Mouse (Mus musculus) thymus, postnatal 25 days (tissue): ENCODE data around the gene Dmrtb1.
A peak's percentile ranks its signal among the peaks of the same experiment; 100 is the strongest.

ENCODE experiments used
- DNase-seq: peaks from one replicate; pipeline ENCODE4 v3.0.0; 2022

The Dmrtb1 gene

DNA sequence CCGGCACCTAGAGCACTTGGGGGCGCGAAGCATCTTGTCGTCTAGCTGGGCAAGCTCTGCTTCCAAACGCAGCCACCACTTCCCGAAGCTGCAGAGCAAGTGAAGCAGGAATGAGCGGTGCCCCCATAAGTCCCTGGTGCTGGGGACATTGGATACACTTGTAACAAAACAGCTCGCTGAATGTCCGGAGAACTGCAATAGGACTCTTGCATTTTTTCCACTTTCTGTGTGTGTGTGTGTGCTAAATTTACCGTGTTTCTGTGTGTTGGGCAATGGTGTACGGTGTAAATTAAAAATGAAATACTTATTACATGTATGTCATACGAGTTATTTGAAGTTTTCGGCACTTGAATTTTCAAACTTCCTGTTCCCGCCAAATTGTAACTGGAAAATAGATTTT, at the start of gene Dmrtb1:
TSS of gene Dmrtb1 (minus strand) at position 101 of the 400 bp plus-strand sequence.
- no peak for DNase-seq

DNA sequence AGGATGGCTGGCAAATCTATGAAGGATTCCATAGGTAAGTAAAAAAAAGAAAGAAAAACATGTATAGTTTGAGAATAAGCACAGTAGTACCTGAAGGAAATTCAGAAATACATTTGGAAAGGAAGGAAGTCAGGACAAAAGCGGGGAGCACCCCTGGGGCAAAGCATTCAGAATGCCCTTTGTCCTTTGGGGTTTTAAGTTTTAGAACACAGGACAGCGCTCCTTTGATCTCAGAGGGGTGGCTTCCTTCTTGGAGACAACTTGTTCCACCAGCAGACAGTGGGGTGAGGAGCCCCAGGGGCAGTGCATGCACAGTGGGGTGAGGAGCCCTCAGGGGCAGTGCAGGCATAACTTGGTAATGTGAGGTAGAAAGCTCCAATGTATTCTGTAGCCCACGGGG, 49.6 kb upstream of the Dmrtb1 start:
- DNase-seq = no peak

DNA sequence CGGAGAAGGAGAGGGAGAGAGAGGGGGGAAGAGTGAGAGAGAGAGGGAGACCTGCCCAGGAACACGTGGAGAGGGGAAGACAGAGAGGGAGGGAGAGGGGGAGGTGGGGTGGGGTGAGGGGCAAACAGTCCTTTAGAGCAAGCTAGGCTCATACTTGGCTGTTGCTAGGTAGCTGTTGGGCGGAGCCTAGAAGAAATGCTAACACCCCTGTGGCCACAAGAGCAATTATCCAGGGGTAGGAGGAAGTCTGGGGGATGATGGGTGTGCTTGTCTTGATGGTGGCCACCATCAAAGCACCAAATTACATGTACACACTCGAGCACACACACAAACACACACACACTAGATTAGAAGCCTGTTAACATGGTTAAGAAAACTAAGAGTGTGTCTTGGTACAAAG, 48.6 kb upstream of the Dmrtb1 start:
- no peak for DNase-seq

DNA sequence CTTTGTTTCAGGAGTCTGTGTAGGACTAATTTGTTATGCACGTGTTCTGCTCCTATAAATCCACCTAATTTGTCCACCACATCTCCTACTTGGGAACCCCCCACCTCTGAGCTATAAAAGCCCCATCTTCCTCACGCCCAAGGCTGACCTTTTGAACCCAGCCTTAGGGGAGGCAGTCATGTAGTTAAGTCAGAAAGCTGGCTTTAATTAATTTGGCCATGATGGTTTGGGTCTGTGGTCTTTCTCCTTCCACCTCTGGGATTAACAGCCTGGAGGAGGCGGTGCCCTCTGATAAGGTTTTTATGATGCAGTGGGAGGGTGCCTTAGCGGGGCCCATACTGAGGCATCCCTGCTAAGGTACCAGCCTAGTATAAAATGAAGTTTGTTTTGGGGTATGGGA, 48.2 kb upstream of the Dmrtb1 start:
- DNase-seq = no peak

DNA sequence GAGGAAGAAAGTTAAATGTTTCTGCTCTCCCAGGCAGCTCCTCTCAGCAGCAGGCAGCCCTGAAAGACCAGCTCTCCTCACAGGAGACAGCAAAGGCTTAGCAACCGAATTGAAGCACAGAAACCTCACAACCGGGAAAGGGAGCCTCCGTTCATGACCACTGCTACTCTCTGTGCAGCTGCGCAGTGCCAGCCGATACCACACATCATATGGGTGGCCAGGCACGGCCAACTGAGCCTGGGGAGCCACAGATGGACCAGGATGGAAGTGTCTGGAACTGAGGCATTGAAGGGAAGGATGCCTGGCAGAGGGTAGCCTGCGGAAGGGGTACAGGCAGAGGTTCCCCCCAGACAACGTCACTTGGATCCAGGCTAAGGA, 47.0 kb upstream of the Dmrtb1 start:
- no peak for DNase-seq

DNA sequence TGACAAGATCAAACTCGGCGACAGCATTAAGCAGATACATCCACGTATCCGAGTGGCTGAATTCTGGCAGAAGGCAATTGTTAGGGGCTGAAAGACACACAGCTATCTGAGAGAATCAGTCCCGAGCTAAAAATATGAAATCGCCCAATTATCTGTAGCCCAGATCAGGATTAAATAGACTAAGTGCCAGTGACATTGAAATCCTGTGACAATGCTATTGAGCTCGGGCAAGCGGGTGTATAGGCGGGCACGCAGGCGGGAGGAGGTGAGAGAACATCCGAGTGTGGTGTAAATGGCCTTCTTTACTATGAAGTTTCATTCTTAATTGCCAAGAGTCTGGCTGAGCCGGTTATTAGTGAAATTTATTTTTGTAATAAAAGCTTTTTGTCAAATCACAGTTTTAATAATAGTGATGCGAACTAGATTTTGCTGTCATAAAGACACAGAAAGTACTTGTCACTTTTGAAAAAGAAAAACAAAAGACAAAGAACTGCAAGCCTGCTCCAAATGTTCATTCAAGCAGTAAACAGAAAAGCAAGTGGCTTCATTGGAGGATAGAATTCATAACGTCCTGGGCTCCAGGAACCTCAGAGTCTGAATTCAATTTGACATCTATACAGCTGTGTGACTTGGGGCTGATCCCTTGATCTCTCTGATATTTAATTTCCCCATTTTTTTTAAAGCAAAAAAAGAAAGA, 46.5 kb upstream of the Dmrtb1 start:
- no peak for DNase-seq

DNA sequence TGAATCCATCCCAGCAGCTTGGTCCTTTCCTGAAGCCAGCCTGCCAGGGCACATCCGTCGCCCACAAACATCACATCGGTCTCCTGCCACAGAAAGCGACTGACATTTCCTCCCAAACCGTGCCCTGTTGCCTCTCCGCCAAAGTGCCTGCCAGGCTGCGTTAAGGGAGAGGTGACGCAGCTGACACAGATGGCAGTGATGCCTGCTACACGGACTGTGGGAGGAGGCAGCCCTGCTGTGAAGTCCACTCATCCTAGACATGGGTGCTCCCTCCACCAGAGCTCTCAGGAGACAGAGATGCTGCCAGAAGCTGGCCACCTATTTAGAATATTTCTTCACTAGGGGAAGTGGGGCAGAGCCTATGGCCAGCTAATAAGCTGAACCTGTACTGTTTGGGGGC, 41.4 kb upstream of the Dmrtb1 start:
- DNase-seq = no peak

DNA sequence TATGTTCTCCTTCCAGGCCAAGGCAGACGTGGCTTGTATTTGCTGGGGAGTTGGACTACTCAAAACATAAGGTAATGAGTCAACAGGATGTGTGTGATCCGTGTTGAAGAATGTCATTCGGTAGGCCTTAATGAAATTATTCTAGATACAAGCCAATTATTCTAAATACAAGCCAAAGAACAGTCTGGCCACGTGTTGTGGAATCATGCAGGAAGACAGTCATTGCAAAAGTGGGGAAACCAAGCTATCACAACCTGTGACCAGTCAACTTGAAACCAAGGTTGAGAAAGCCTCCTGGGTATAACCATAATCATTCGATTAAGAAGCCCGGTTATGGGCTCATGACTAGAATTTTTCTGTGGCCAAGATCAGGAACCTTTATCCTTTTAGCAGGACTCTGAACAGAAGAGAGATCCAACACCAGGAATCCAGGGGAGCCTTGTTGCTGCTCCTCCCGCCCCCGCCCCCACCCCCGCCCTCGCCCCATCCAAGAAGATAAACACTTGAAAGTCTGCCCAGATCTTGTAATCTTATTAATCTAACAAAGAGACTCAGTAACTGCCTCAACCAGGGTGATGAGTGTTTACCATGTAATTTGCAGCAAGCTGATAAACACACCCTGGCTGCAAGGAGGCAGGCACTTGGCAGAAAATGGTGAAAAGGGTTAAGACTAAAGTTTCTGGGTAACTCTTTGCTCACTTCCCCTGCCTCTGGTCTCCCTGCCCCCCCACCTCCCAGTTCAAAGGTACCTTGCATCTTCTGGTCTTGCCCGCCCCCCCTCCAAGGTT, 36.2 kb upstream of the Dmrtb1 start:
- no peak for DNase-seq

DNA sequence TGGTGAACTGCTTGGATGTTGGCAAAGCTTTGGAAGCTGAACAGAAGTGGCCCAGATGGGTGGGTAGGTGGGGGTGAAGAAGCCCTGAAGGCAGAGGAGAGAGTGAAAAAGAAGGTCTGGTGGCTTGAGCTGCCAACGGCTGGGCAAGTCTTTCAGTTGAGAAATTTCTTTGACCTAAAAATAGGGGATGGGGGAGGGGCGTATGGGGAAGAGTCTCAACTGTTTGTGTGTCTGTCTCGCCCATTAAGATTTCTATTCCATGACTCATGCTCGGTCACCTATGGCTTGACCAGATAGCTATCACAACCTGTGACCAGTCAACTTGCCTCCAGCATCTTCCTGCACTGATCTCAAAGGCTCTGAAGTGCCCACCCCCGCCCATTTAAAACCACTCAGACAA, 35.1 kb upstream of the Dmrtb1 start:
- DNase-seq = no peak

DNA sequence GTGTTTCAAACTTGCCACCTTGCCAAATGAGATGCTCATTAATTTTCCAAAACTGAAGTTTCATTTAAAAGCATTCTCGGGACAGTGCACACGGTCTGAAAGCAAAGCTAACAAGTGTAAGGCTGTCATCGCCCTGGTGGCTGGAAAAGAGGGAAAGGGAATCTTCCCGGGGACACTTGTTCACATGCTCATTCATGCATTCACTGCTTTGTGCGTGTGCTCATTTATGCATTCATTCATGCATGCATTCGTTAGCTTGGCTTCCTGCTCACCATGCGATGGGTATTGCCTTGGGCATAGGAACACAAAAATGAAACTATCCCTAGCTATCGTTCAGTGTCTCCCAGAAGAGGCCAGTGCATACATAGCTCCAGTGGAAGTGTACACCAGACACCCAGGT, 34.7 kb upstream of the Dmrtb1 start:
- no peak for DNase-seq

DNA sequence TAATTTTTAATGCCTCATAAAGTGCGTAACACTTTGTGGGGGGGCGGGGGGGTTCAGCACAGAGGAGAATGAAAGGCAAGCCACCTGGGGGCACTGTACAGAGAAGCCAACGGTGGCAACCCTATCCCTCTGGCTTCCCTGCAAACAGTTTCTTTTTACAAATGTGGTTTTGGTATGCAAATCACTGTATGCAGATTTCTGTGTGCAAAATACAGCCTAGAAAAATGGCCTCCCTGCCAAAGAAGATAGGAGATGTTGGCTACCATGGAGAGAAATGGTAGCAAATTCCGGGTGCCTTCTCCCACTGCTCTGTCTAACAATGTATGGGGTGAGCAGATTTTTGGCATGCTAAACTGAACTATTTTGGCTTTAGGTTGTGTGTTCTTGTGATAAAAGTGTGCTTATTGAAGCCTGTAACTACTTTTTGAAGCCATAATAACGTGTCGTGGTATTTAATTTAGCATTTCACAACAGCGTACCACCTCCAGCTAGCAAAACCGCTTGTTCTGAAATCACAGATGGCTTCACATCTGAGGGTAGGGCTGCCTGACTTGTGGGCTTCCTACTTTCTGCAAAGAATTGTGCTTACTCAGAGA, 33.8 kb upstream of the Dmrtb1 start:
- DNase-seq = no peak

DNA sequence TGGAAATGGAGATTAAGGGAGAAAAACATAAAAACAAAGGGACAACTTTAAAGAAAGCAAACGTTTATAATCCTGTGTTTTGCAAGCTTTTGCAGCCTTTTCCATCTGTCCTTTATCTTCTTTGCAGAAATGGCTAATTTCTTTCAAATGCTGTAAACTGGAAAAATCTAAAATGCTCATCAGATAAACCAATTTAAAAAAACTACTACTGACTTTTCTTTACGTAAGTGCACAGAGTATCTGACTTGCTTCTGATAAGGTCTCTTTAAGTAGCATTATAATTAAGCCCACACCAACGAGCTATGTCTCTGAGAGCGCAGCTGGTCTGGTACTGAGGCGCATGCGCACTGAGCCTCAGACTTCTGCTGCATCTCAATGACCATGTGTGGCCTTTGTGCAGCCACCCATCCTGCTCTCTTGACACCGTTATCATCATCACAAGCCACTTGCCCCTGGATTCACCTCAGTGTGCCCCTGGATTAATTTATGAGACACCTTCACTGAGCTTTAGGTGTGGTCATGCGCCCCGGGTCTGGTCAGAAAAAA, 32.8 kb upstream of the Dmrtb1 start:
- DNase-seq = no peak

DNA sequence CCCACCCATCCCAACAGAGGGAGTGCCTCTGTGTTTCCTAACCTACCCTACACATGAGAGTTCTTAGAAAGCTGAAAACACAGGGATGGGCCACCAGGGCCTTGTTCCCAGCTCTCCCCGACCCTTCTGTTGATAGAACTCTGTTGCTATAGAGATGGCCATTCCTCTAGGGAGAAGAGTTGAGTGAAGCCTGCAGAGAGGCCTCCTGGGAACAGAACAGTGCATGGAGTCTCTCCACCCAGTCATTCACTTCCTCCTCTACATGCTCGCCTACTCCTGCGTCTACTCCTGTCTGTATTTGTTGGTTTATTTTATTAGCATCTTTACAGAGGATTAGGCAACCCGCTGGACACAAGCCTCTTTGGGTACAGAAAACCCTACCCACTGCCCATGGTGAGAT, 22.9 kb upstream of the Dmrtb1 start:
- DNase-seq = no peak

DNA sequence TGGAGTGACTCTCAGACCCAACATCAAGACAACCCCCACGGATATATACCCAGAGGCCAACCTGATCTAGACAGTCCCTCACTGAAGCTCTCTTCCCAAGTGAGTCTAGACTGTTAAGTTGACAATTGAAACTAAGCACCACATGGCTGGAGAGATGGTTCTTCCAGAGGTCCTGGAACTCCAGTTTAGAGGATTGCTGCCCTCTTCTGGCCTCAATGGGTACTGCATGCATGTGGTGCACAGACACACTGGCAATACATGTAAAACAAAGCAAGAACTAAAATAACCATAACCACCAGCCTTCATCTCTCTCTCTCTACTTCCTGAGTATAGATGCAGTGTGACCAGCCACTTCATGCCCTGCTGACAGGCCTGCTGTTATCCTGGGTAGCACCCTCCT, 20.2 kb upstream of the Dmrtb1 start:
- DNase-seq = peak; percentile 21

DNA sequence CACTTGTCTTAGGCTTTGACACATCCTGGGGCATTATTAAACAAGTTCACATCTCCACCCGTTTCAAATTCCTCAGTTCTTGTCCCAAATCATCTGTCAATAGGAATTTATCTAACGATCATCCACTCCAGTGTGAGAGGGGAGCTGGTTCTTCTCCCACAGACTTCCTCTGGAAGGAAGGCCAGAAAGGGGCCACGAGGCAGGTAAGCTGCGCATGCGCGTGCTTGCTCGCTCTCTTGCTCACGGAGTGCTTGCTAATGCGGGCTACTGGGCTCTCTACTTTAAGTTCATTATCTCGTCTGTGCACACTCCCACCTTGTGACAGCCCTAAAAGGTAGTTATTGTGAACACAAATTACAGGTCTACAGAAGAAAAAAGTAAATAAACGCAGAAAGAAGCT, 17.6 kb upstream of the Dmrtb1 start:
- DNase-seq = no peak

DNA sequence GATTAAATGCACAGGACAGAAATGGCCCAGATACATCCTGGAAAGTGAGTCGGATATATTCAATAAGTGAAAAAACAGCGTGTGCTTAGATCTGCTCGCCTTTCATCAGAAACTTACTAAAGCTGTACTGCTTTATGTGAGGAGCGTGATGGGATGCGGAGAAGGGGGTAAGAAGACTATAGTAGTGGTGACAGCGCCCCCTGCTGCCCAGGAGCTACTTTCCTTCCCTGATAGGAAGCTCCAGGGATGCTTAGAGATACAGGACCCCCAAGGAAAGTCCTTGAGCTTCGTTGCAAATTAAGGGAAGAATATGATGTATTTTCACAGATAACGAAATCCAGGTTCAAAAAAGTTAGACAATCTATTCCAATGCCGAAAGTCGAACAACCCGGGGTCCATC, 17.1 kb upstream of the Dmrtb1 start:
- DNase-seq = peak; percentile 33

DNA sequence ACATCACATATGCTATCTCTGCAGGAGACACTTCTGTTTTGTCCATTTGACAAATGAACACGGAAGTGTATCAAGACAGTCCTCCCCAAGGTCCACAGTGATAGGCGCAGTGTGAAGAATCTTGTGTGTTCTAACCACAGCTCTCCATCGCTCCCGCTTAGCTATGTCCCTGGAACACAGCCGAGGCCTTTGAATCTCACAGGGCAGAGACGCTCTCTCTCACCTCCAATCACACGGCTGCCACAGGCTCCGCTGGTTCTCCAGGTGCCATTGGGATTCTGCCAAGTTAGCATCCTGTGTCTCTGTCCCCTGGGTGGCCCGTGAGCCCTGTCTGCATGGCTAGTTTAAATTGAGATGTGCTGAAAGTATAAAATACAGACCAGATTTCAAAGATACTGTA, 15.2 kb upstream of the Dmrtb1 start:
- DNase-seq = no peak

DNA sequence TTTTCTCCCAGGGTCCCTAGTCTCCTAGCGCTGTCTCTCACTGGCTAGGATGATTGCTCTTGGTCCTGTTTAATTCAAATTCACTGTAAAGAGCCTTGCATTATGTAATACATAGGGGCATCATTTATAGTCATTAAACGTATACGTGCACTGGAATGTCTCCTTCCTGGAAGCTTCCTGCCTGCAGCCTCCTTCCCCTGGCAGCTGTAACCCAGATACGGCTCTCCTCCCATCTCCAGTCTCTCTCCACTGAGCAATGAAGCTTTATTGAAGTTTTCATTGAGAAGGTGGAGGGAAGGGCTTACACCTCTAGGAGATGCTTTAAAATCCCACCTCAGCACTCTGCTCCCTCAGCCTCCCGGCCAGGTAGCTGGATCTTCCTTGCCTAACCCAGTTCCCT, 9.8 kb upstream of the Dmrtb1 start:
- DNase-seq = no peak

DNA sequence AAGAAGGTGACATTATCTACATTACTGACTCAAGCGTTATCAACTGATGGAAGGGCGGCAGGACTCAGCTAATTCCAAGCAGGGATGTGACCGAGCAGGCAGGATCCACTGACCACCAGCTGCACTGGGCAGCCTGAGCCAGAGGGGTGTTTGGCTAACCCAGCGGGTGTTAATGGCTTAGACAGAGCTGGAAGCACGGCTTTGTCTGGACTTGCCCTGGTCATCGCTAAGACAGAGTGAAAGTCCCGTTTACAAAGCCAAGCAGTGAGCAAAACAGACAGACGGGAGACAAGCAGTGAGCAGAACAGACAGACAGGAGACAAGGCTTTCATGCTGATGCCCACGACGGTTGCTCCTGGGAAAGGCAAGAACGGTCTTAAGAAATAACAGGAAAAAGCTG, 4.2 kb upstream of the Dmrtb1 start:
- DNase-seq = no peak

DNA sequence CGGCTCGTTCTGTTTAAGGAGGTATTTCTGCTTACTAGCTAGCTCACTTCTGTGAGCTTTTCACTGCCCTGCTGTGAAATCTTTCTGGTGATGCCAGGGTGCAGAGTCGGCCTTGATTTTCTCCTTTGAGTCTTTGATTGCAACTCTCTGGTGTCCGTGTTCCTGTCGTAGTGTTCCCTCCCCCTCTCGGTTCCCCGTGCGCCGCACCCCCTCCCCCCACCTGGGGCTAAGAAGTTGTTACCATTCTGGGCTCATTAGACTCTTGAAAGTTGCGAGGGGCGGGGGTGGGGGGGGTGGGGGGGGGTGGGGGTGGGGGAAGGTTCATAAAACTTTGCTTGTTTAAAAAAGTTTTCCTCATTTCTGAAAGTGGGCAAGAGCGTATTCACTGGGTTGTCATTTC, 3.1 kb upstream of the Dmrtb1 start:
- DNase-seq = no peak

DNA sequence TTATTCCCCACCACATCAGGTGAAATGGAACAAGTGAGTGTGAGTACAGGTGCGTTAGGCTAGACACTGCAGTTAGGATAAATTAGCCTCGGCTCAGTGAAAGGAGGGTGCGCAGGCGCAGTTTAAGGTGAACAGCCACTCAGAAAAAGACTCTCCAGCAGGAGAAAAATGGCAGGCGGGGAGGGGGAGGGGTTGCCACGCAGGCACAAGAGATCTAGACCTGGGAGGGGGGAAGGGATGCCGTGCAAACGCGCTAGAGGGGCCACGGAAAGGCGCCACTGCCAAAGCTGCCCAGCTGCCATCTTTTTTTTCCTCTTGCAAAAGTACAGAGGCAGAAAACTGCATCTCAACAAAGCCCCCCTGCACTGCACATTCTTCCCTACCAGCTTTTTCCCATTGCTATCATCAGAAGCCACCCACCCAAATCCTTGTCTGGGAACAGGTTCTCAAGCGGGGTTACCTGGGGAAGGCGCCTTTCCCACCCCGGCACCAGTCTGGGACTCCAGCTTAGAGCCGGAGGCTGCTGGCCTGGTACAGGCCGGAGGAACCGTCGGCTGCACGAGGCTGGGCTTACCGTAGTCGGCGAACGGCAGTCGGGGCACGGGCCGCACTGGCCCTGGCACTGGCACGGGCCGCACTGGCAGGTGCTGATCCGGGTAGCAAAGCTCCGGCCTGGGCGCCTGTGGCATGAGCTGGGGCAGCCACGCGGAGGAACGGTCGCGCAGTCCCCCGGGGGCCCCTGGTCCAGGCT, 849 bp downstream of the Dmrtb1 start:
- no peak for DNase-seq

DNA sequence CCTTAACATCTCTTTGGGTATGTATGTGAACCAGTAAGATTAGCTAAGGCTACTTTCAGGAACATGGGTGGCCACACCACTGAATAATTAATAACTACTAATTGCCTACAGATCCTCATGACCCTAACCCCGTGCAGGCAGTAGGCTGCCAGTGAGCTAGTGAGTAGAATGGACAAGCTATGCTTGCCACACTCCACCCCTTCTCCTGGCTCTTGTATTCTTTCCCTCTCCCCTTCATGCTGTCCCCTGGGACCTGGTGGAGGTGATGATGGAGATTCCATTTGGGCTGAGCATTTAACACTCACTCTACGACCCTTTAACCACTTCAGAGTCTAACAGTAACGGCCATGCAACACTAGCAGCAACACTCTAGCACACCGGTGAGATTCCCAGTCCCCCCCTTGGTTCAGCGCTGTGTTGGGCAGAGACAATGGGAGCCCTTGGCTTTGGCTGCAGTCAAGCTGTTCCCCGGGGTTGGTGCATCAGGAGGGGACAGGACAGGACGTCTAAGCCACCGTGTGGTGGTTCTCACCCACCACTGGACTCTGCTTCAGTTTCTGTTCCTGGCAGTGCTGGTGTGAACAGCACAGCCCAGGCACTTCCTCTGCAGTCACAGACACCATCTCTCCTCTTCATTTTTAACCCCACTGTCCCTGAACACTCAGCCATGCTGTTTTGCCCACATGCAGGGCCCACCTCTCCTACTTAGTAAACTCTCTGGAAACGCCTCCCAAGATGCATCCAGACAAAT, 2.8 kb downstream of the Dmrtb1 start:
- no peak for DNase-seq
